Comparison of ENCODE assay signal across 11 mouse cellular contexts in genomic region chr12:97158332-97158731, GRCm38 (mm10).
"Had no signal": no experiment of that assay in that cellular context is flagged by ENCODE, and none has a peak within 500 bp of the region (broad histone marks: within the 10 kb centered on the region; RNA-seq: fewer than 3 reads in every experiment).

No protein-coding gene starts in this region.

- H3K36me3 ChIP-seq: intestine, embryonic 15.5 days; limb, embryonic 15.5 days; liver, embryonic 12.5 days; lung, embryonic 15.5 days; midbrain, embryonic 10.5 days had no signal

- H3K9ac ChIP-seq: intestine, embryonic 15.5 days; limb, embryonic 15.5 days; liver, embryonic 12.5 days; lung, embryonic 15.5 days had no signal

- H3K4me1 ChIP-seq: intestine, embryonic 15.5 days; liver, embryonic 12.5 days; lung, embryonic 15.5 days; midbrain, embryonic 10.5 days had no signal

- H3K4me3 ChIP-seq: intestine, embryonic 15.5 days; left cerebral cortex, adult 2 months; limb, embryonic 15.5 days; liver, embryonic 12.5 days; lung, embryonic 15.5 days; midbrain, embryonic 10.5 days; myocyte had no signal

- DNase-seq: kidney, postnatal 25 days; midbrain, embryonic 14.5 days; thymus, adult 2 months; thymus, postnatal 25 days had no signal

- H3K4me2 ChIP-seq: intestine, embryonic 15.5 days; limb, embryonic 15.5 days; liver, embryonic 12.5 days; lung, embryonic 15.5 days had no signal

- ATAC-seq: intestine, embryonic 15.5 days; liver, embryonic 12.5 days had no signal

- H3K27me3 ChIP-seq: intestine, embryonic 15.5 days; limb, embryonic 15.5 days; liver, embryonic 12.5 days; lung, embryonic 15.5 days had no signal

- H3K9me3 ChIP-seq: intestine, embryonic 15.5 days; limb, embryonic 15.5 days; liver, embryonic 12.5 days; lung, embryonic 15.5 days; midbrain, embryonic 10.5 days had no signal

- H3K27ac ChIP-seq: intestine, embryonic 15.5 days; left cerebral cortex, adult 2 months; limb, embryonic 15.5 days; liver, embryonic 12.5 days; lung, embryonic 15.5 days; midbrain, embryonic 10.5 days had no signal
